Mouse (Mus musculus) lung, adult 2 months (tissue): ENCODE results near the gene Ccl5.

Source experiments
- CTCF ChIP-seq: fragments of 200-500 bp; IDR thresholded peaks from 2 replicates; pipeline ENCODE4 v1.5.1; 2011; ENCODE audit warnings: mild to moderate bottlenecking, low read length, control low read depth; ENCODE audit not compliant: insufficient read depth
- POLR2A ChIP-seq: fragments of 200-500 bp; IDR thresholded peaks from 2 replicates; pipeline ENCODE4 v1.6.1; 2011; ENCODE audit warnings: low read depth, mild to moderate bottlenecking, control low read depth, low read length, borderline replicate concordance; ENCODE audit errors: extremely low read depth

- TF ChIP-seq CTCF (no peak), POLR2A (no peak)
Measured at GRCm38 (mm10) chr11:83562311-83562887, 32.1 kb upstream of the Ccl5 start.
